Mouse (Mus musculus): ENCODE measurements at regions not wholly inside any gene's neighbourhood (a gene's known extent, or its start where the extent isn't known, plus 50 kb on each side); places are given as distances from the start of the nearest gene placed in this dataset.

GRCm38 (mm10) chr8:116137765-116138164 lies 367.0 kb upstream of the Dynlrb2 start:
- no peak for DNase-seq (ENCODE audit: low read depth, low spot score)

GRCm38 (mm10) chr8:116133503-116133902 lies 371.3 kb upstream of the Dynlrb2 start:
- no peak for DNase-seq (ENCODE audit: low read depth, low spot score)

- DNase-seq (ENCODE audit: low read depth, low spot score): no peak
These were observed 371.7 kb upstream of the Dynlrb2 start for GRCm38 (mm10) chr8:116133084-116133483.

GRCm38 (mm10) chr8:116120067-116120466 lies 384.7 kb upstream of the Dynlrb2 start:
- no peak for DNase-seq (ENCODE audit: low read depth, low spot score)

DNA sequence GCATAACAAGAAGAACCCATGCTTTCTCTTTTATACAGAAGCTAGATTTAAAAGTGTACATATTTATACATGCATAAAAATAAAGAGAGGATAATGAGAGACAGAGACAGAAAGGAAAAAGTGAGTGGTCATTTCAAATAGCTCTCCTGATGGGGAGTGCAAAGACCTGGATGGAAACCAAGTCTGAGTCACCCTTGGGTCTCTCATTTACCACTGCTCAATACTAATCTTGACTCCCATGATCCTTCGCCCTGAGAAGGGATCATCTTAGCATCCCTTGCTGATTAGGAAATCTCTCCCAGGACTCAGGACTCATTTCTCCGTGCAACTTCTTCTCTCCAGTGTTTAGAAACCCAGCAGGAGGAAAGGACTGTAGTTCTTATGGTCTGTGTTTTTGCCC lies 386.9 kb upstream of the Dynlrb2 start:
- DNase-seq (ENCODE audit: low read depth, low spot score): peak; percentile 72

- peak; percentile 8 for DNase-seq (ENCODE audit: low read depth, low spot score)
These were observed 388.1 kb upstream of the Dynlrb2 start for GRCm38 (mm10) chr8:116116625-116117024.

DNA sequence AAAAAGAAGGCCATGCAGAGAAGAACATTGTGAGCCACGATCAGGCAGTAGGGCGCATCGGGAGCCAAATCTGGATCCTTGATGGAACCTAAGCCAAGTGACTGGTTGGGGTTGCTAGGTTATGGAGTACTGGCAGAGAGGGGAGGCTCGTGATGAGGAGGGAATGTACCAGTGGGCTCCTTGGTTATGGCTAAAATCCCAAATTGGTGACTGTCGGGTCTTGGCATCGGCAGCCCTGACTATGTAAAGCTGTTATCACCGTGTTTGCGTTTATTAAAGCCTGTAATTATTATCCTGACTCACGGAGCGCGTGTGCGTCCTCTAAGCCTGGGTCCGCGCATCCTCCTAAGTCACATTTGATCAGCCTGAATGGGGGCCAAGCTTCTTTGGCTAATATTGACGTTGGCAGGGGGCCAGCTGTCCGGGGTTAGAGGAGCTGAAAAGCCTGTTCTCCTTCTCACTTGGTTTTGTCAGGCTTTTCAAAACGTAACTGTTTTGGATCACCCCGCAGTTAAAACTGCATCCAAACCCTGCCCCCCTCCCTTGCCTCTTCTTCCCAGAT lies 388.9 kb upstream of the Dynlrb2 start:
- peak; percentile 58 for DNase-seq (ENCODE audit: low read depth, low spot score)

GRCm38 (mm10) chr8:116114978-116115377 lies 389.8 kb upstream of the Dynlrb2 start:
- no peak for DNase-seq (ENCODE audit: low read depth, low spot score)

DNA sequence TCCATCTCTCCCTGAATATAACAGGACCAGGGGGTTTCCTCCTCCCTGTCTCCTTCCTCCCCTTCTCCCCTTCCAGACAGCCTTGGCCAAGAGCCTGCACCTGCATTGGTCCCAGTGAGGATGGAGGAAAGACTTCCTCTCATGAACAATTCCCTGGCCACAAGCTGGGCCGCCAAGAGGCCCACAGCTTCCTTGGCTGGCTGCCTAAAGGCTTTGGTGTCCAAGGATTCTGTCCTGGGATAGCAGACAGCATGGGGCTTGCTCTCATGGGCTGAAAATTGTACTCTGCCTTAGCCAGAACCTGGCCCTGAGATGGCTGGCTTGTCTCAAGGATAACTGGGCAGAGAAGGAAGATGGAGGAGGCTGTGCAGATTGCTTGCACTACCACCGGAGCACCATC lies 390.3 kb upstream of the Dynlrb2 start:
- peak; percentile 53 for DNase-seq (ENCODE audit: low read depth, low spot score)

DNA sequence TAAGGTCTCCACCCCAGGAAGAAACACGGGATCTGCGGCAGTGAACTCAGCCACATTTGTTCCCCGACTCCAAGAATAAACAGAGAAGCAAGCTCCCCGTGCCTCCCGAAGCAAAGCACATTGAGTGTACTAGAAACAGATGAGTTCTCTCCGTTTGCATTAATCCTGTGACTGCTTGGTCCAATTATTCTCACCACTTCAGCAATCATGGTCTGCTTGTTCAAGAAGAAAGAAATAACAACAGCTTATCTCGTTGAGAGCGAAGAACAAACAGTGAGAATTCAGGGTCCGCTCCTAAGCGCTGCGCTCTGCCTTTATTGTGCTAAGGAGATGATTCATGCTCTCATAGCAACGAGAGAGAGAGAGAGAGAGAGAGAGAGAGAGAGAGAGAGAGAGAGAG lies 393.6 kb upstream of the Dynlrb2 start:
- no peak for DNase-seq (ENCODE audit: low read depth, low spot score)

- DNase-seq (ENCODE audit: low read depth, low spot score): peak; percentile 66
These were observed 389.1 kb upstream of the Maf start for GRCm38 (mm10) chr8:116096666-116097065.

DNA sequence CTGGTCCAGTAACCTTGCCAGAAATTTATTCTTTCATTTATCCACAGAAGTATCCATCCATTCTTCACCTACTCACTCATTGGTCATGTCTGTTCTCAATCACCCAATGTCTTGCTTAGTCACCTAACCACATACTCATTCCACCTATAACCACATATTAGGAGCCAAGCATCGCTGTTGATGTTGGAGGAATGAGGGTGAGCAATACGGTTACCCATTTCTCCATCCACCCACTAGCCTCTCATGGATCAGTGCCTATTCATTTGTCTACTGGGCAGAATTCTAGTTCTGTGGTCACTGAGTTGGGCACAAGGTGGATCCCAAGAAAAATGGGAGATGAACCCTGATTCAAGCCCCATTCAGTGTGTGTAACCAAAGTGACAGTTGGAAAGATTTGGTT lies 375.6 kb upstream of the Maf start:
- peak; percentile 89 for DNase-seq (ENCODE audit: low read depth, low spot score)

DNA sequence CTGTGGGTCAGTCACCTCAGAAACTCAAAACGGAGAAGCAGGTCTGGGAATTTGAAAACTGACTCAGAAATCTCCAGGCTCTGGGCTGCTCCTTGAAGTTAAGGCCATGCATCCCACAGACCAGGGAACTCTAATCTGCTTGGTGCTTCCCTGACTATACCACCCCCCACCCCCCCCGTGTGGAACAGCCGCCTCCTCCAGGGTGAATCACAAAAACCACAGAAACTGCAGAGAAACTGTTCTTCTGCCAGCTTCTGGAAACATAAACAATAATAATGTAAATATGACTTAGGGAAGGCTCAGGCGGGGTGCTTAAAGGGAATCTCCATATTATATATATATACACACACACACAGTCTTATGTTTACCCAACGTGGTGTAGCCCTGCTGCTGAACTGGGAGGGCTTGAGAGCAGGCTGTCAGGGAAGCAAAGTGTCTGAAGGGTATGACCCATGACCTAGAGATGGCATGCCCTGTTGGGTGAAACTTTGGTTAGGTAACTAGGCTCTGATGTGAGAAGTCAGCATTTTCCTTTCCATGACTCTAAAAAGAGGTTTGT lies 371.3 kb upstream of the Maf start:
- DNase-seq (ENCODE audit: low read depth, low spot score): peak; percentile 91

DNA sequence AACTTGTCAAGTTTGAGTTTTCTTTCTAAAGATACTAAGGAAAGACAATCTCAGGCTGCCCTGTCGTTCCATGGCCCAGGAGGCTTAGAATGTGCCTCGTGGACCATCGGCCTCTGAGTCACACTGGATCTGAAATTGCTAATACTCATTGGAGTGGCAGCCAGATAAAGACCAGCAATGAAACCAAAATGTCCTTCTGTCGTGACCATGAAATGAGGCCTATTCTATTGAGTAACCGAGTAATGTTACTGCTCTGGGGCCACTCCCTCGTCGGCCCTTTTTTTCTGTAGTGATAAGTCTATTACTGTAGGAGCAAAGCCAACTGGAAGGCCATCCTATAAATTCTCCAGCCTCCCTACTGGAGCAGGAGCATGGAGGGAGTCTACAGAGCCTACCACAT lies 363.9 kb upstream of the Maf start:
- no peak for DNase-seq (ENCODE audit: low read depth, low spot score)

- no peak for DNase-seq (ENCODE audit: low read depth, low spot score)
These were observed 361.9 kb upstream of the Maf start for GRCm38 (mm10) chr8:116069538-116069937.

DNA sequence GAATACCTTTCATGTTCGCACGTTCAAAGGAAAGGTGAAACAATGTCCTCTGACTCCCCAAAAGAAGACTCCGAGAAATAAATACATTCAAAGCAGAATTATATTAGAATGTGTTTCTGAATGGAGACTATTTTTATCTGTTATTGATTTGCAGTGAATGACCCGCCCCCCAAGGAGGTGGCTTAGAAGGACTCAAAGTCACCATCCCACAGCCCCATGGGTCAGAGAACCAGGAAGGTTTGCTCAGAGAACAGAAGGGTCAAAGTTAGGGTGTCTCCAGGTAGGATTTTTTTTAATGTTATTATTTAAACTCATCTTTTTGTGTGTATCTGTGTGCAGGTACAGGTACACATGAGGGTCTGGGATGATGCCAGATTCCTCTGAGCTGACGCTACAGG lies 360.4 kb upstream of the Maf start:
- DNase-seq (ENCODE audit: low read depth, low spot score): no peak

DNA sequence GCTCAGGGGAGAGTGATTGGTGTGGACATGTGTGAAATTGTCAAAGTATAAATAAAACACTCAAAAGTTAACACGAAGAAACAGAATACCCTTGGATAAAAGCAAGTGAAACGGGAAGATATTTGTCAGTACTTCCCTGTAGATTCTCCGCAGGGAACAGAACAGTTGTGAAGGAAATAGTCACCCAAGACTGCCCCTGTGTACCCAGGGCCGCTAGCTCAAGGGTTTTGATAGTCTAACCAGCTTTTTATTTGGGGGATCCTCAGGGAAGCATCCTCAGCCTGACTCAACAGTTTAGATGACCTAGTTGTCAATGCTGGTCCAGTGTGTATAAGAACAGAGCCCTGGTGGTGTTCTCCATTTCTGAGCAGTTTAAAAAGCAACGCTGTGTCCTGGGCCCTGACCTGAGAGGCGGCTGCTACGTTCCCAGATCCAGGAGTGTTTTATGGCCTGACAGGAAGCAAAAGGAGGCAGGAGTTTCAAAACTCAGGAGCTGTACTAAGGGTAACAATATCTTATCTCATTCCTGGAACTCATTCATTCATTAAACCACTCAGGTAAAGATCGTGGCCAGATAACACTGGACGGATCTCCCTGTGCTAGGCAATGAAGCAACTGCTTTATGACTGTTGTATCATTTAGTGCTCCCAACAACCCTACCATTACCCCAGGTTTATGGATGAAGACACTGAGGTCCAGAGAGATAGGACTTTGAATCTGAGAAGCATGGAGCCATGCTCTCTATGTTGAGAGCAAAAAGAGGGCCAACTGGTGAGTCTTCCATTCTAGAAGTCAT lies 359.8 kb upstream of the Maf start:
- no peak for DNase-seq (ENCODE audit: low read depth, low spot score)

DNA sequence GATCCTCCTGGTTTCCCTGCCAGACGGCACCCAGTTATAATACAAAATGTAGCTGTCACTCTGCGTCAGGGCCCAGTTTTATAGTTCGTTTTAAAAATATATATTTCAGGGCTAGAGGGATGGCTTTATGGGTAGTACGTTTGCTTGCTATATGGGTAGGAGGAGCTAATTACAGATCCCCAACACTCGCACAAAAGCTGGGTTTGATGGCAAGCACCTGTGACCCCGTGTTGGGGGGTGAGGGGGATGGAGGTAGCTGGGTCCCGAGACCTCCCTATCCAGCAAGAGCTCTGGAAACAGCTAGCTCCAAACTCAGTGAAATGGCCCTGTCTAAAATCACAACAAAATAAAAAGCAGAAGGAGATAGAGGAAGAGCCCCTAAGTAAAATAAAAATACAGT lies 358.3 kb upstream of the Maf start:
- DNase-seq (ENCODE audit: low read depth, low spot score): no peak

DNA sequence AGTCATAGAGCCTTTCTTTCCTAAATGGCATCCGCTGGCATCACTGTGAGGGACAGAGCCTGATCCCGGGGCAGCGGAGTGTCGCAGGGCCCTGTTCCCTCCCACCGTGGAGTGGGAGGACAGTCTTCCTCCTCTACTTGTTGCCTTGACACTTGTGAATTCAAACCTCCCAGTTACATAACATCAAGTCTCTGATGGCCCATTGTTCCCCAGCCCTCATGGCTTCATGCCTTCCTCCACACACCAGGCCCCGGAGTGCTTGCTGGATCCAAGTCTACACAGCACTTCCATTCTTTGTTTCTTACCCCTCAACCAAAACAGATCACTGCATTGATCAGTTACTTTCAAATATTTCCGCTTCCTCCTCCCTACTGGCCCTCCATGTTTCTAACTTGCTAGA lies 357.7 kb upstream of the Maf start:
- no peak for DNase-seq (ENCODE audit: low read depth, low spot score)

DNA sequence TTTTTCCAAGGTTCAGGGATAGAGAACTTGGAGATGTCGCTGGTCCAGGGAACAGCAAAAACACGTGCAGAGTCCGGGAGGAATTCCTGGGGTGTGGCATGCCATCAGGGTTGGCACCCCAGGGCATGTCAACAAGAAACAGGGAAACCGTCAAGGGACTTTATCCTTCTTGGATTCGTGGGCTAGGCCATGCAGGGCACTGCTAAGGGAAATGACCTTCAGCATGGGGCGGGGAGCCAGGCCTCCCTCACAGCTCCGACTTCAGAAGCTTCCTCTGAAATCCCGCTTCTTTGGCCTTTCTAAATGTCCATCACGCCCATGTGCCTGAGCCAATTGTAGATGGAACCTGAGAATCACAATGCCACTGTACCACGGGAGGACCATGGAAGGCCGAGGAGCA lies 357.0 kb upstream of the Maf start:
- DNase-seq (ENCODE audit: low read depth, low spot score): no peak

GRCm38 (mm10) chr8:116063541-116063940 lies 355.9 kb upstream of the Maf start:
- peak; percentile 73 for DNase-seq (ENCODE audit: low read depth, low spot score)

GRCm38 (mm10) chr8:116053483-116053882 lies 345.9 kb upstream of the Maf start:
- DNase-seq (ENCODE audit: low read depth, low spot score): no peak

DNA sequence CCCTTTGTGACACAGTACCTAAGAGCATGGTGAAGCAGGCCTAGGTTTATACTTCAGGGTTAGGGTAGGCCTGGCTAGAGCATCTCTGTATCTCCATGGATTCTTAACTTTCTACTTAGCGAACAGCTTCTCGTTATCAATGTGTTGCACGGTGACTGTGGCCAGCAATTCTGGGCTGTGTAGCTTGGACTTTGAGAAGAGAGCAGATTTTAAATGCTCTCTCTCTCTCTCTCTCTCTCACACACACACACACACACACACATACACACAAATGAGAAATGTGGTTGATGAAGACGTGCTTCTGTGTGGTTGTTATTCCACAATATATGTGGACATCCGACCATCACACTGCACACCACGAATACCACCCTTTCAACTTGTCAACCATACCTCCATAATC lies 345.4 kb upstream of the Maf start:
- DNase-seq (ENCODE audit: low read depth, low spot score): no peak

Measured in 3T3-L1 (cell line).